Mouse (Mus musculus): ENCODE data around the gene Fam178b. TPM values are rescaled to one million over a fixed set of nuclear protein-coding genes. Genes with fewer than 3 reads are reported as not detected.

Fam178b gene
- polyA plus RNA-seq, 1 experiment from 2014 or later: 3.5 TPM

- Histone ChIP-seq H3K9me3 (replicated peaks) (no peaks in the 10 kb centered on the region), H3K27ac (replicated peaks) (peak overlapping the region; percentile 34; the same call in 1 of the 2 replicates), H3K4me3 (replicated peaks) (no peak overlapping the region), H3K4me2 (replicated peaks) (no peak overlapping the region), H3K4me1 (peaks cover 80% of the 10 kb centered on the region), H3K36me3 (no peaks in the 10 kb centered on the region), H3K9ac (no peak overlapping the region), H3K27me3 (no peaks in the 10 kb centered on the region)
- ATAC-seq (ENCODE audit: insufficient number of reproducible peaks, low FRiP score, low TSS enrichment, low read depth): no peak
- WGBS: 48% methylated on average over 2 of the region's 2 CpGs
Observed at GRCm38 (mm10) chr1:36572140-36572700, 110.8 kb downstream of the Fam178b start.

DNA sequence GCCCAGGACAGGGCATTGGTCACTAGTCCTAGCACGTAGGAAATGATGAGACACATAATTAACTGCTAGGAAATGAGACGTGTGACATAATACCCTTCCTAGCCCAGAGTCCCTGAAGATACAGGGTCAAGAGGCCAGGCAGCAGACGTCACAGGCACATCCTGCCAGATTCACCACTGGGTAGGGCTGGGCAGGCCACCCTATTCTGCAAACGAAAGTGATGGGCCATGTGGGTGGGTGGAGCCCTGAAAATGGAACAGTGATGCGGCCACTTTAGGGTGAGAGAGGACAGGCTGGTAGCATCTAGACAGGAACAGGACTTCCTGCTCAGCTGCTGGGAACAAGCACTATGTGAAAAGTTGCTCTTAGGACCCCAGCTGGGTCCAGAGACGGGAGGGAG lies 111.4 kb downstream of the Fam178b start:
- peaks cover 75% of the 10 kb centered on the region for H3K4me1 ChIP-seq
- H3K4me2 ChIP-seq (replicated peaks): no peak overlapping the region
- no peaks in the 10 kb centered on the region for H3K27me3 ChIP-seq
- no peak overlapping the region for H3K9ac ChIP-seq
- no peak for ATAC-seq (ENCODE audit: insufficient number of reproducible peaks, low FRiP score, low TSS enrichment, low read depth)
- H3K27ac ChIP-seq (replicated peaks): peak overlapping the region; percentile 34; the same call in 1 of the 2 replicates
- H3K36me3 ChIP-seq: no peaks in the 10 kb centered on the region
- 44% methylated on average over 6 of the region's 6 CpGs for WGBS
- no peak overlapping the region for H3K4me3 ChIP-seq (replicated peaks)
- H3K9me3 ChIP-seq (replicated peaks): no peaks in the 10 kb centered on the region

DNA sequence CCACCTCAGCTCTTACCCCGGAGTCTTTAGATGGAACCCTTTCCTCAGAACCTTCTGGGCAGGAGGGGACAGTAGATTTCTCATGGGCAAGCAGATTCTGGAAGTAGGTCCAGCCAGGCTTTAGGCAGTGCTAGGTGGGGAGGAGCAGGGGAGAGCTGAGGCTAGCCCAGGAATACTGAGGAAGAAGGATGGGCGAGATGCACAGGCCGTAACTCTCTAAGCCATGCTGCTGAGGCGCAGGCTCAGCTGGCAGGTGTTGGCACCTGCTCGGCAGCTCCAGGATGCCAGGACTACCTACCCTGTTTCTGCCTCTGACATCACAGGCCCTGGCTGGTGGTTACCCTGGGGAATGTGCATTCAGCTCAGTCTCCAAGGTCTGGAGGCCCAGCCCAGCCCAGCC lies 112.7 kb downstream of the Fam178b start:
- Histone ChIP-seq H3K4me2 (replicated peaks) (no peak overlapping the region), H3K36me3 (no peaks in the 10 kb centered on the region), H3K4me3 (replicated peaks) (no peak overlapping the region), H3K9ac (no peak overlapping the region), H3K4me1 (peaks cover 71% of the 10 kb centered on the region), H3K27me3 (no peaks in the 10 kb centered on the region), H3K9me3 (replicated peaks) (no peaks in the 10 kb centered on the region), H3K27ac (replicated peaks) (peak overlapping the region; percentile 65; the same call in 1 of the 2 replicates)
- 86% methylated on average over 5 of the region's 5 CpGs for WGBS
- no peak for ATAC-seq (ENCODE audit: insufficient number of reproducible peaks, low FRiP score, low TSS enrichment, low read depth)

DNA sequence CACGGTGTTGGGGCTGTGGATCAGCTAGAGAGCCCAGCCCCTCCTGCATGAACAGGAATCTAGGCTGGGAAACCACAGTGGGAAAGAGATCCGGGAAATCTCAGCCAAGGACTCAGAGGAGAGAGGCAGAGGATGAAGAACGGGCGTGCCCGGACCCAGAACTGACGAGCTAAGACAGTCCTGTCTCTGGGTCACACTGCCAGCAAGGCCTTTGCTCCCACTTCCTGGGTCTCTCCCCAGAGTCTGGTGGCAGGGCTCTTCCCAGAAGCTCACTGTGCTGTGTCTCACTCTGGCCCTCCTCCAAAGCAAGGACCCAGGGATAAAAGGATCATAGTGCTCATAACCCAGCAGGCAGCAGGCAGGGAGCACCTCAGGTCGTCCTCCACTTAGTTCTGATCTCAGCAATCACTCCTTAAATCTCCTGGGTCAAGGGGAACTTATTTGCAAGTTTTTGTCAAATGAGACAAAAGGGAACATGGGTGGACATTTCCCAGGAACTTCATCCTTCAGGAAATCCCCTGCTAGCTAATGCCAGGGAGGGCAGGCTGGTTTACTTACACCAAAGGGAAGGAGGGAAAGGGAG lies 113.2 kb downstream of the Fam178b start:
- Histone ChIP-seq H3K4me2 (replicated peaks) (no peak overlapping the region), H3K4me1 (peaks cover 68% of the 10 kb centered on the region), H3K4me3 (replicated peaks) (no peak overlapping the region), H3K27ac (replicated peaks) (peak overlapping the region; percentile 65; the same call in 1 of the 2 replicates), H3K36me3 (no peaks in the 10 kb centered on the region), H3K27me3 (no peaks in the 10 kb centered on the region), H3K9me3 (replicated peaks) (no peaks in the 10 kb centered on the region), H3K9ac (no peak overlapping the region; the same call in 1 of the 2 replicates)
- no peak for ATAC-seq (ENCODE audit: insufficient number of reproducible peaks, low FRiP score, low TSS enrichment, low read depth)
- WGBS: 41% methylated on average over 7 of the region's 7 CpGs

- Histone ChIP-seq H3K36me3 (no peaks in the 10 kb centered on the region), H3K4me1 (peaks cover 58% of the 10 kb centered on the region), H3K4me3 (replicated peaks) (no peak overlapping the region), H3K9ac (no peak overlapping the region), H3K27ac (replicated peaks) (peak overlapping the region; percentile 65), H3K27me3 (no peaks in the 10 kb centered on the region), H3K9me3 (replicated peaks) (no peaks in the 10 kb centered on the region), H3K4me2 (replicated peaks) (no peak overlapping the region)
- WGBS: 59% methylated on average over 4 of the region's 4 CpGs
- ATAC-seq (ENCODE audit: insufficient number of reproducible peaks, low FRiP score, low TSS enrichment, low read depth): no peak
Observed at GRCm38 (mm10) chr1:36568776-36569175, 114.2 kb downstream of the Fam178b start.

- H3K9ac ChIP-seq: no peak overlapping the region
- peak overlapping the region; percentile 65 for H3K27ac ChIP-seq (replicated peaks)
- no peaks in the 10 kb centered on the region for H3K27me3 ChIP-seq
- H3K4me1 ChIP-seq: peaks cover 50% of the 10 kb centered on the region
- no peak for ATAC-seq (ENCODE audit: insufficient number of reproducible peaks, low FRiP score, low TSS enrichment, low read depth)
- WGBS: 28% methylated on average over 21 of the region's 21 CpGs
- H3K4me3 ChIP-seq (replicated peaks): no peak overlapping the region
- H3K36me3 ChIP-seq: no peaks in the 10 kb centered on the region
- 0 out of 2 replicates have a peak overlapping the region, but pooled peaks have one; percentile 4 for H3K4me2 ChIP-seq (replicated peaks)
- no peaks in the 10 kb centered on the region for H3K9me3 ChIP-seq (replicated peaks)
Observed at GRCm38 (mm10) chr1:36567818-36568603, 115.0 kb downstream of the Fam178b start.

GRCm38 (mm10) chr1:36566425-36566824 lies 116.6 kb downstream of the Fam178b start:
- Histone ChIP-seq H3K9ac (no peak overlapping the region), H3K27me3 (no peaks in the 10 kb centered on the region), H3K4me1 (peaks cover 36% of the 10 kb centered on the region), H3K36me3 (no peaks in the 10 kb centered on the region), H3K4me2 (replicated peaks) (no peak overlapping the region), H3K4me3 (replicated peaks) (no peak overlapping the region), H3K9me3 (replicated peaks) (no peaks in the 10 kb centered on the region), H3K27ac (replicated peaks) (no peak overlapping the region)
- ATAC-seq (ENCODE audit: insufficient number of reproducible peaks, low FRiP score, low TSS enrichment, low read depth): no peak
- 13% methylated on average over 2 of the region's 2 CpGs for WGBS

DNA sequence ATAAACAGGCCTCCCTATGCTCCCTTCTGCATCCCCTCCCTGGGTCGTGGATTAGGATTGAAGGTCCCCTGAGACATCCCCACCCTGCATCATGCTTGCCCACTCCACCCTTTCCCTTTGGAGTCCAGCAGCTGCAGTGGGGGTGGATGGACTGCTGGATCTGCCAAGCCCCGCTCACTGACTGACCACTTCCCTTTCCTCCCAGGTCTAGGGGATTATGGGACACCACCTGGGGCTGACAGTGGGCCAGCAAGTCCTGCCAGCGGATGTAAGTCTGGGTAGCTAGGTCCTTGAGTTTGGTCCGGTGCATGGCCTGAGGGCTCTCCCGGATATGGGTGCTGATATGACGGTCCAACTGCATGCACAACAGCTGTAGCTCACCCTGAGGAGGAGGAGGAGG lies 118.9 kb downstream of the Fam178b start:
- H3K27me3 ChIP-seq: no peaks in the 10 kb centered on the region
- no peak overlapping the region for H3K27ac ChIP-seq (replicated peaks)
- H3K4me2 ChIP-seq (replicated peaks): no peak overlapping the region
- H3K9ac ChIP-seq: no peak overlapping the region
- ATAC-seq (ENCODE audit: insufficient number of reproducible peaks, low FRiP score, low TSS enrichment, low read depth): no peak
- no peak overlapping the region for H3K4me3 ChIP-seq (replicated peaks)
- 77% methylated on average over 6 of the region's 6 CpGs for WGBS
- no peaks in the 10 kb centered on the region for H3K36me3 ChIP-seq
- H3K4me1 ChIP-seq: peaks cover 33% of the 10 kb centered on the region
- no peaks in the 10 kb centered on the region for H3K9me3 ChIP-seq (replicated peaks)

DNA sequence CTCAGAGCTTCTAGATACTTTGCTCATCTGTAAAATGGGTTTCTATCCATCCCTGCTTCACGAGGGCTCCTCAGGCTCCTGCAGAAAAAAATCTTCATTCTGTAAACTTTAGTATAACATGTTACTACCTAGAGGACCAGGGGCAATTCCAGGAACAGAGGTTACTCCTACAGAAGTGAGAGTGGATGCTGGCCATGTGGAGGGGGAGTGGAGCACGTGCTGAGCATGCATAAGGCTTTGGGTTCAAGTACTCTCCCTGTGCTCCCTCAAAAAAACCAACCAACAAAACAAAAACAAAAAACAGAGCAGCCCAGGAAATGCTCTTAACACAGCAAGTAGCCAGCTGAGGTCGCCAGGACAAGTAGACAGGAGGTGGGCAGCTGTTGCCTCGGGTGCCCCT lies 119.4 kb downstream of the Fam178b start:
- Histone ChIP-seq H3K9ac (no peak overlapping the region), H3K36me3 (no peaks in the 10 kb centered on the region), H3K4me2 (replicated peaks) (no peak overlapping the region), H3K27me3 (no peaks in the 10 kb centered on the region), H3K9me3 (replicated peaks) (no peaks in the 10 kb centered on the region), H3K4me3 (replicated peaks) (no peak overlapping the region), H3K27ac (replicated peaks) (no peak overlapping the region), H3K4me1 (peaks cover 33% of the 10 kb centered on the region)
- no peak for ATAC-seq (ENCODE audit: insufficient number of reproducible peaks, low FRiP score, low TSS enrichment, low read depth)
- 61% methylated on average over 4 of the region's 4 CpGs for WGBS

GRCm38 (mm10) chr1:36563197-36563596 lies 119.8 kb downstream of the Fam178b start:
- no peak for ATAC-seq (ENCODE audit: insufficient number of reproducible peaks, low FRiP score, low TSS enrichment, low read depth)
- Histone ChIP-seq H3K27ac (replicated peaks) (no peak overlapping the region), H3K27me3 (no peaks in the 10 kb centered on the region), H3K36me3 (no peaks in the 10 kb centered on the region), H3K9me3 (replicated peaks) (no peaks in the 10 kb centered on the region), H3K4me1 (peaks cover 33% of the 10 kb centered on the region), H3K9ac (no peak overlapping the region), H3K4me2 (replicated peaks) (no peak overlapping the region), H3K4me3 (replicated peaks) (no peak overlapping the region)
- WGBS: 72% methylated on average over 2 of the region's 2 CpGs

DNA sequence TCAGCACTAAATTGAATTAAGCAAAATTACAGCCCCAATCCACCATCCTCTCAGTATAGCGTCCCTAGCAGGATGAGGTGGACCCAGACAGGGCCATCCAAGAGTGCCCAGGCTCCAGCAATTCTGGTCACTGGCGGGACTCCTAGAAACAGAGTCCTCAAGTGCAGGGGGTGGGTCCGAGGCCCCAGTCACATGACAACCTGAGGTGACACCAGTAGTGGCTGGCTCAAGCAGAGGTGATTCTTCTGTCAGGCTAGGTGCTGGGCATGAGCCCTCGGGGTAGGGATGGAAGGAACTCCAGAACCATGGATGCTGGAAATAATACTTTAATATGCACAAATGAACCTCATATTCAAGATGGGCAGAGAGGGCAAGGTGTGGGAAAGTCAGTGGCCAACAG lies 120.6 kb downstream of the Fam178b start:
- Histone ChIP-seq H3K4me3 (replicated peaks) (no peak overlapping the region), H3K4me2 (replicated peaks) (no peak overlapping the region), H3K9ac (no peak overlapping the region), H3K36me3 (no peaks in the 10 kb centered on the region), H3K4me1 (peaks cover 28% of the 10 kb centered on the region), H3K27ac (replicated peaks) (no peak overlapping the region), H3K27me3 (no peaks in the 10 kb centered on the region), H3K9me3 (replicated peaks) (no peaks in the 10 kb centered on the region)
- no peak for ATAC-seq (ENCODE audit: insufficient number of reproducible peaks, low FRiP score, low TSS enrichment, low read depth)
- WGBS: 60% methylated on average over 4 of the region's 4 CpGs
